Mouse (Mus musculus) bone marrow macrophage, adult 2 months (primary cell): ENCODE results near the gene Gm11172. TPM values are rescaled to one million over a fixed set of nuclear protein-coding genes. Genes with fewer than 3 reads are reported as not detected.
"Not testable (repeated sequence)": the region's sequence is repeated elsewhere in the genome, so short reads cannot be mapped to it uniquely, and the experiment has no call there.

Experiments used
- H3K27ac ChIP-seq: 2 replicates; pipeline ENCODE4 v1.5.1; 2012; ENCODE audit warnings: low read depth, low read length; ENCODE audit not compliant: insufficient read depth
- H3K4me1 ChIP-seq: 2 replicates; pipeline ENCODE4 v1.6.1; 2012; ENCODE audit warnings: low read length; ENCODE audit not compliant: control insufficient read depth, insufficient read depth
- H3K4me3 ChIP-seq: 2 replicates; pipeline ENCODE4 v1.5.1; 2012; ENCODE audit warnings: mild to moderate bottlenecking, low read length, moderate library complexity; ENCODE audit not compliant: insufficient read depth
- CTCF ChIP-seq: IDR thresholded peaks from 2 replicates; pipeline ENCODE4 v1.5.1; 2012; ENCODE audit warnings: low read depth, mild to moderate bottlenecking, low read length, moderate library complexity
- POLR2A ChIP-seq: IDR thresholded peaks from 2 replicates; pipeline ENCODE4 v1.6.1; 2012; ENCODE audit warnings: mild to moderate bottlenecking, low read depth, low read length, borderline replicate concordance
- polyA plus RNA-seq: library from polyadenylated mRNA; stranded (reverse); fragments of >200 nt; gene quantifications from 2 replicates; pipeline ENCODE4 v1.2.4, GENCODE M21; 2012; ENCODE audit not compliant: missing spikeins, insufficient read depth, insufficient read length

Gm11172 gene
- polyA plus RNA-seq, 1 experiment, result not detected

DNA sequence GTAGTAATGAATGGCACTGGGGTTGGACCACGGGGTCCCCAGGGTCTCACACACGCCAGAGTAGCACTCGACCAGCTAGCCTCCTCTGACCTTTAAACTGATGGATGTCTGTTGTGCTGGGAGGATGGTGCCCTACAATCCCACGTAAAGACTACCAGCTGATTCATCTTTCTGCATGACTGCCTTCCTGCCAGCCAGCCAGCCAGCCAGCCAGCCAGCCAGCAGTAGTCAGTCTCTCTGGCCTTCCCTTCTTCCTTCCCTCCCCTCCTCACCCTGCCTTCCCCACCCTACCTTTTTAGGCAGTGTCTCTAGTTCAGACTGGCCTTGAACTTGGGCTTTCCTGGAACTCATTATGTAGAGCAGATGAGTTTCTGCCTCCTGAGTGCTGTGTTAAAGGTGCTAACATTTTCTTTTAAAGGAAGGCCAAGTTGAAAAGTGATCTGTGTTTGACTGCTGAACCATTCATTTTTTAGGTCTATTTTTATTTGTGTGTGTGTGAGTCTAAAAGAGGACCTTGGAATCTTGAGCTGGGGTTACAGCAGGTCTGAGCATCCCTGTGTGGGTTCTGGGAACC lies 29.7 kb downstream of the Gm11172 start:
- no peak overlapping the region for H3K4me3 ChIP-seq
- no peak overlapping the region for H3K27ac ChIP-seq
- TF ChIP-seq POLR2A (no peak), CTCF (no peak)
- peaks cover 22% of the 10 kb centered on the region for H3K4me1 ChIP-seq

DNA sequence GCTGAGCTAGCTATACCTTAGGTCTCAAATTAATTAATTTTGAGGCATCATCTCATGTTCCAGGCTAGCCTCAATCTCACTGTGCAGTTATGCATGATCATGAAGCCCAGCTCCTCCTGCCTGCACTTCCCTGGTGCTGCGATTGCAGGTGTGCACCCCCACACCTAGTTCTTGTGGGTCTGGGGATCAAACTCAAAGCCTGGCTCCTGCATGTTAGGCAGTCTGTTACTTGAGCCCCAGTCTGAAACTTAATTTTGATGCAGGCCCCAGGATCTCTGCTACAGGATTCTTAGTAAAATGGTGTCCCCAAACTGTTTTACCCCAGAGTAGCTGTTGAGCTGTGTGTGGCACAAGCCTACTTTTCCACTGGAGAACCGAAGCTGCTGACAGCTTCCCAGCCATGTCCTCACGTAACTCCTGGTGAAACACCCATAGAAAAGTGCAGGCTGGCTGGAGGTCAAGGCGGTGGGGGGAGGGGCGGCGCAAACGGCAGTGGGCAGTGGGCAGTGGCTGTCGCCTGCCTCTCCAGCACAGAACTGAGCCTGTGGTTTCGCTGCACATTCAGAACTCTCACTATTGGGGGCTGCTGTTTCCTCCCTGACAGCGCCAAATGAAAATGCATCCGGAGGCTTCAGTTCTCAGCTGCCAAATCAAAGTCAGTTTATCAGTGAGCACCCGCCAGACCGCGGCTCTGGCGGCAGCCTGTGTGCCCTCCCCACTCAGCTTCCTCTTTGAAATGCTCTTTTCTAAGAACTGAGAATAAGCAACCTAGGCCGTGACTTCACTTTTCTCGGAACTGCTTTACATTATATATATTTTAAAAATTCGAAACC lies 31.0 kb downstream of the Gm11172 start:
- peaks cover 12% of the 10 kb centered on the region for H3K4me1 ChIP-seq

DNA sequence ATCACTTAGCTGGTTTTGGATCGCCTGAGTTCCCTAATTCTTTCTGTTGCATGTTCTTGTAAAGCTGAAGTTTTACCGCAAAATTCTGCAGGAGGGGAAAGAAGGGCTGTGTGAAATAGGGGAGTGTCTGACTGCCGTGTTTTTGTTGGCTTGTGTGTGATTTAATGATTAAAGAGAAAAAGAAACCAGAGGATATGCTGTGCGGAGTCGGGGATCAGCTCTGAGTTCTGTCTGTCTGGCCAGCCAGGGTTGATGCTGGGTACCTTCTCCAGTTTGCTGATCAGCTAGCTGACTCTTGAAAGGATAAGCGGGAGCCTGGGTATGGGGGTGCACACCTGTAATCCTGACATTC lies 31.6 kb downstream of the Gm11172 start:
- no peak overlapping the region for H3K27ac ChIP-seq

More for the DNA sequence above, 31.0 kb downstream of the Gm11172 start:
- TF ChIP-seq POLR2A (no peak), CTCF (no peak)
- Histone ChIP-seq H3K27ac (no peak overlapping the region), H3K4me3 (peak overlapping the region; percentile 16)

DNA sequence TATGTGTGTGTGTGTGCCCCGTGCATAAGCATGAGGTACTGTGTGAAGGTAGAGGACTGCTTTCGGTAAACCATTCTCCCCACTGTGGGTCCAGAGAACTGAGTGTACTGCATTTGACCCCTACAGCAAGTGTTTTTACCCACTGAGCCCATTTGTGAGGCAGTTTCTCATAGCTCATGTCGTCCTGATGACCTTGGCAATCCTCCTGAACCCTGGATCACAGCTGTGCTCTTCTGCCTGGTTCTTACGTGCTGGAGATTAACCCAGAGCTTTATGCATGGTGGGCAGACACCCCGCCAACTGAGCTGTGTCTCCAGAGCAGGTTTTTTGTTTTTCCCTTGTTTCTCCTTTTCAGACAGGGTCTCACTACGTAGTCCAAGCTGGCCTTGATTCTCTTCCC lies 33.2 kb downstream of the Gm11172 start:
- TF ChIP-seq CTCF, result no peak
- no peak for TF ChIP-seq POLR2A
- H3K4me1 ChIP-seq, result 0 out of 2 replicates have a peak, but pooled peaks cover 4% of the 10 kb centered on the region
- no peak overlapping the region for H3K27ac ChIP-seq

More for the DNA sequence above, 31.6 kb downstream of the Gm11172 start:
- H3K4me3 ChIP-seq, result peak overlapping the region; percentile 17; the same call in 1 of the 2 replicates
- no peak for TF ChIP-seq CTCF
- no peak for TF ChIP-seq POLR2A
- H3K4me1 ChIP-seq, result peaks cover 10% of the 10 kb centered on the region

DNA sequence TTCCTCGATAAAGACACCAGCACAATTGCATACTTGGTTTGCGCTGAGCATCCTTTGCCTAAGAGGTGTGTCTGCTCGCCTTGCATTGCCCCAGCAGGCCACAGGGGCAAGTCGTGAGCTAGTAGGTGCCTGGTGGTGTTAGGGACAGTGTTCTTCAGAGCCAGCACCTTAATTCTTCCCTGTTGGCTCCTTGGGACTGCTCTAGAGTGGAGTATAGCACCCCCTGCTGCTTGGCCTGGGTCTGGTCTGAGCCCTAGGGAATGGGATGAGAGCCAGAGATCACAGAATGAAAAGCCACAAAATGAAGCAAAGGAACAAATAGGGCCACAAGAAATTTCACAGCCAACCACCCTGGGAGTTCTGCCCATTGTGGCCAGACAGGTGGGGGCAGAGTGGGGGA lies 33.8 kb downstream of the Gm11172 start:
- Histone ChIP-seq H3K27ac (no peak overlapping the region), H3K4me1 (0 out of 2 replicates have a peak, but pooled peaks cover 4% of the 10 kb centered on the region), H3K4me3 (no peak overlapping the region)
- TF ChIP-seq CTCF (peak; percentile 85), POLR2A (no peak)

More for the DNA sequence above, 33.2 kb downstream of the Gm11172 start:
- no peak overlapping the region for H3K4me3 ChIP-seq

DNA sequence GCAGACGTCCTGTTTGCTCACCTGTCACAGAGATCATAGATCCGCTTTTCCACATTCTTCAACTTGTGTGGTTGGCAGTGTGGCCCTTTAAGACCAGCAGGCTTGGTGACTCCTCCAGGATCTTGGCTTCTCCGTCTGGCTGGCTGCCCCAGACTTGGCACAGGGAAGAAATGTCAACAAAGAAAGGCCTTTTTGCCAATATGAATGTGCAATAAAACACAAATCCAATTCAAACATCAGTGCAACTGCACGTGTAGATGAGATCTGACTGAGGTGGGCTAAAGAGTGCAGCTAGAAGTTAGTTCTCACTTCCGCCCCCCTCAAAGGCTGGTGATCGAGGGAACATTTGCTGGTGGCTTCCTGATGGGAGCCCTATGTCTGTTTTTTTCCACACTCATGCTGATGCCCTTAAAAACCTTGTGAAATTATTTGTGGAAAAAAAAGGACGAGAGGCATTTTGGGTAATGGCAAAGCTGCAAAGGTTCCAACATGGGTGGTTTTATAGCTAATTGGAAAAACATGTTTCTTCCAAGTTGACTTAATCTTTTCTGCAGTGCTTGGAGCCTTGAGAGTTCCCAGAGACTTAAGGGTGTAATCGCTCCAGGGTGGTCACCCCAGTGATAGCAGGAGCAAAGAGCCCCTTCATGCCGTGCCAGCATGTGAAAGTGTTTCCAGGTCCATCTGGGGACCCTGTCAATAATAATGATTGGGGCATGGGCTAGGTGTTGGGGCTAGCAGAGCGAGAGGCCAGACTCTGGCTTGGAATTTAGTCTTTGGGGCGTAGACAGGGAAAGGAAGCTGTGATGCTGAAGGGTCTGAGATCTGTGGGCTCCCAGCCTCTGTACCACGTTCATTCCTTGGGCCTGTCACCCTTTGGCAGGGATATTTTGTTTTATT lies 37.5 kb downstream of the Gm11172 start:
- Histone ChIP-seq H3K4me3 (no peak overlapping the region), H3K27ac (no peak overlapping the region), H3K4me1 (no peaks in the 10 kb centered on the region)
- TF ChIP-seq POLR2A, result no peak
- TF ChIP-seq CTCF, result no peak

DNA sequence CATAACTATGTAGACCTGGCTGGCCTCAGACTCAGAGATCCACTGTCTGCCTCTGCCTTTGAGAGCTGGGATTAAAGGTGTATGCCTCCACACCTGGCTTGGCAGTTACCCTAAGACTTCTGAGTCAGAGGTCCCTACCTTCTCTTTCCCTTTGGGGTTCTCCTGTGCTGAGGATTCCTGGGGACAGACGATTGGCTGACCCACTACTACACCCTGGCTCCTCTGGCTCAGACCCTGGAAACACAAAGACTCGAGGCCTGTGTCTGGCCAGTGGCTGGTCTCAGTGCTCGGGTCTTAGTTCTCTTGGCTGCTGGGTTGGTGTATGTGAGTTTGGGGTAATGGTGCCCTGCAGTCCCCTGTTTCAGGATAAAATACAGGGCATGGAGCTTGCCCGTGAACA lies 38.2 kb downstream of the Gm11172 start:
- TF ChIP-seq POLR2A, result no peak
- TF ChIP-seq CTCF, result no peak
- H3K27ac ChIP-seq, result no peak overlapping the region
- H3K4me1 ChIP-seq, result no peaks in the 10 kb centered on the region
- H3K4me3 ChIP-seq, result no peak overlapping the region

DNA sequence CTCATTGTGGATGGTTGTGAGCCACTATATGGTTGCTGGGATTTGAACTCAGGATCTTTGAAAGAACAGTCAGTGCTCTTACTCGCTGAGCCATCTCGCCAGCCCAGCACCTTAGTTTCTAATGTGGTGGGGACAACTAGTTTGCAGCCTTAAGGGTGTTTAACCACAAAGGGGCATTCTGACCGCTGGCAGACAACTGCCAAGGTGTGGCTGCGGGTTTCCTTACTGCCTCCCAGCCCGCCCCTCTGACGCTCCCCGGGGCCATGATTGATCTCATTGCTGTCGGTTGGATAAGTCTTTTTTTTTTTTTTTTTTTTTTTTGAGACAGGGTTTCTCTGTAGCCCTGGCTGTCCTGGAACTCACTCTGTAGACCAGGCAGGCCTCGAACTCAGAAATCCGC lies 39.5 kb downstream of the Gm11172 start:
- not testable (repeated sequence) for H3K4me3 ChIP-seq, H3K4me1 ChIP-seq, H3K27ac ChIP-seq

DNA sequence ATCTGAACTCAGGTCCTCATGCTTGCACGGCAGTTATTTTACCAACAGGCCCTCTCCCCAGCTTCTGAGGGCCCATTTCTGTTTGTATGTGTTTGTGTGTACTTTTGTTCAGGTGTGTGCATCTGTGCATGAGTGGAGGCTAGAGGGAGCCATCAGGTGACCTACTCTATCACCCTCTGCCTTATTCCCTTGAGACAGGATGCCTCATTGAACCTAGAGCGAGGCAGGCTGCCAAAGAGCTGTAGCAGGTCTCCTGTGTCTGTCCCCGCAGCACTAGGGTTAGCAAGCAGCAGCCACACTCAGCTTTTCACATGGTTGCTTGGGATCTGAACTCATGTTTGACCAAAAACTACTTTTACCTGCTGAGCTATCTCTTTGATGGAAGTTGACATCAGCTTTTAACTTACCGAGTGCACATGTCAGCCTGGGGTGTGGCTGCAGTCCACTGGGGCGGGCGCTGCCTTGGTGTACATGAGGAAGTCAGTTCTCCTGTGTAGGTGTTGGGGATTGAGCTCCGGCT lies 47.1 kb downstream of the Gm11172 start:
- Histone ChIP-seq H3K4me1 (peaks cover 11% of the 10 kb centered on the region), H3K27ac (no peak overlapping the region), H3K4me3 (no peak overlapping the region)
- no peak for TF ChIP-seq POLR2A
- no peak for TF ChIP-seq CTCF

DNA sequence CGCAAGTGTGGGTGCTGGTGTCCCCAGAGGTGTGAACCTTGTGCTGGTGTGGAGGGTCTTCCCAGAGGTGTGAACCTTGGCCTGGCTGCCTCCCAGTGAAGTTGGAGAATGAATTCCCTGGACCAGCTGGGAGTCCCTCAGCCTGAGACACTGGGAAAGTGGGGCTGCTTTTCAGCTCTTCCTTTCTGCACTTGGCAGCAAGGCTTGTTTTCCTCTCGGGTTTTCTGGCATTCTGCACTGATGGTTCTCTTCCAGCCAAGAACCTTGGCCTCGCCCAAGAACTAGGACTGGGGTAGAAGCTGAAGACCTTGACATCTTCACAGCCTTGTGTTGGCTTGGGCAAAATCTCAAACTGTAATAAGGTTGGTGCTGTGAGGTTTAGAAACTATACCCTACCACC lies 48.7 kb downstream of the Gm11172 start:
- peaks cover 11% of the 10 kb centered on the region for H3K4me1 ChIP-seq
- no peak overlapping the region for H3K27ac ChIP-seq
- no peak overlapping the region for H3K4me3 ChIP-seq
- TF ChIP-seq CTCF (no peak), POLR2A (no peak)

Other genes with a start within 250 kb of the Gm11172 start
- gene Socs1, start 27.4 kb upstream of the Gm11172 start, polyA plus RNA-seq, result 0.57 and 0.75 TPM in 2 replicates
- not detected in 2 replicates for gene Tnp2, start 24.3 kb upstream of the Gm11172 start, polyA plus RNA-seq
- gene Prm3, start 22.0 kb upstream of the Gm11172 start, polyA plus RNA-seq, result not detected in 2 replicates
- gene Prm2, start 16.8 kb upstream of the Gm11172 start, polyA plus RNA-seq, result not detected in 2 replicates
- gene Prm1, start 7.1 kb upstream of the Gm11172 start, polyA plus RNA-seq, result not detected in 2 replicates
- gene Rmi2, start 22.1 kb downstream of the Gm11172 start, polyA plus RNA-seq, result 0.33 and 0.75 TPM in 2 replicates
- 0.73 and 1.2 TPM in 2 replicates for gene Snn, start 248.0 kb downstream of the Gm11172 start, polyA plus RNA-seq